Mouse (Mus musculus) inflammation-experienced regulatory T-cells (primary cell): ENCODE data around the gene Scgb1b27. TPM values are rescaled to one million over a fixed set of nuclear protein-coding genes. Genes with fewer than 3 reads are reported as not detected.

Source experiments
- polyA plus RNA-seq, 2 experiments: library from polyadenylated mRNA; unstranded; fragments of 100-300 nt; shearing (Covaris generic); gene quantifications; one replicate each; pipeline ENCODE4 v1.2.1; 2017

Gene Scgb1b27
- polyA plus RNA-seq: 10 to 100 TPM in 1 of 2 experiments, not detected in 1; 14.1 TPM

DNA sequence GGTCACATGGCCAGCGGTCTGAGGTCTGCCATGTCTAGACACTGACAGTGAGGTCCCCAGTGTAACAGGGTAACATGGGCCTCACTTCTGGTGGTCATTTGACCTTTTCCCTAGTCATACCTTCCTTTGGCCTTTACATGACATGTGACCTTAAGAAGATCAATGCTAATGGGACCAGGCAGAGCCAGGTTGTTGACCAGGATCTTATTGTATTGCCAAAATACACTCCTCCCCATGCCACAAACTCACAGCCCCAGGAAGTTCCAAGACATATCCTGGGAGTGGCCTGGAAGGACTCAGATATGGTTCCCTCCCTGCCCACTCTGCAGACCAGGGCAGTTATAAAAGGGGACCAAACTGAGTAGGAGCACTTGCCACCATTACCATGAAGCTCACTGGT lies at the start of gene Scgb1b27:
Gene Scgb1b27 (plus strand): TSS at position 301 of the 400 bp plus-strand sequence.

DNA sequence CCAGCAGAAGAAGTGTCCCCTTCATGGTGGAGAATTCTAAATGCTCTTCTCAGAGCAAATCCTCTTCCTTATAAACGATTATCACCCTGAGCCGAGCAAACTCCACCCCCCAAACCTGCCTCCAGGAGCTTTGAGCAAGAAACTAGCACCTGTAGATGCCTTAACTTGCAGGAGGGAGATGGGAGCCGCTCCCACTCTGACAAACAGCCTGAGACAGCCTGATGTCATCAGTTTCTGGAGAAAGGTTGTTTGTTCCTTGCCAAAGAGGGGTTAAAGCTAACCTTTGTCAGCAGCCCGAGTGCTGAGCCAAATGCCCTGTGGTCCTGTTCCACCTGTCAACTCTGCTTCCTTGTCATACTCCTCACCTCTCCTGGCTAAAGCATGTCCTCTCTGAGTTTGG lies 7.4 kb upstream of the Scgb1b27 start, which contains the start of gene Scgb2b27:
Gene Scgb2b27 (minus strand): TSS at position 101 of the 400 bp plus-strand sequence.

Other genes starting within 250 kb of the Scgb1b27 start
- gene Scgb2b26, start 76.4 kb upstream of the Scgb1b27 start, polyA plus RNA-seq: not detected
- gene Scgb2b27, start 7.5 kb upstream of the Scgb1b27 start, polyA plus RNA-seq: 1 to 10 TPM in 1 of 2 experiments, not detected in 1; 8.6 TPM
- gene Scgb1b30, start 73.9 kb downstream of the Scgb1b27 start, polyA plus RNA-seq: not detected
- under 1 TPM in 1 of 2 experiments, not detected in 1; 0.34 TPM for gene Wtip, start 111.8 kb downstream of the Scgb1b27 start, polyA plus RNA-seq
- gene Uba2, start 148.1 kb downstream of the Scgb1b27 start, polyA plus RNA-seq: 100 to 1,000 TPM; 124 to 145 TPM
- gene Pdcd2l, start 175.2 kb downstream of the Scgb1b27 start, polyA plus RNA-seq: 10 to 100 TPM; 46.5 to 56.3 TPM
- gene Gpi1, start 208.9 kb downstream of the Scgb1b27 start, polyA plus RNA-seq: 100 to 1,000 TPM; 219 to 263 TPM
- under 1 TPM in 1 of 2 experiments, not detected in 1; 0.76 TPM for gene Gm6096, start 229.6 kb downstream of the Scgb1b27 start, polyA plus RNA-seq